17 mouse cellular contexts compared by ENCODE assay signal in the genomic region with DNA sequence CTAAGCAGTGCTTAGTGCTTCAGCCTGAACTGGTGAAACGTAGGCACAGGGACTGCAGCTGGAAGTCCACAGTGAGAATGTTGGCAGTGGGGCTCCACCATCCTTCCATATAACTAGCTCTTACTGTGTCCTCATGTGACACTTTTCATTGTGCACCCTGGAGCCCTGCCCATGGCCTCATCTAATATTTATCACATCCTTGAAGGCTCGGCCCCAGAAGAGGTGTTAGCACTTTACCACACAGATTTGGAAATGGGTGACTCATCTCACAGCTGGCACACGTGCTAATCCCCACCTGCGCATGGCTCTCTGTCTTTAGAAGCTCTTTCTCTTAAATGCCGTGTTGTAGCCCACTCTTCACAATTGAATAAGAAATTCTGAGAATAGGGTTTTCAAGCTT.
A peak's percentile ranks its signal among the peaks of the same experiment; 100 is the strongest.
DNase-seq lines count a peak whose midpoint lies in the region; ATAC-seq and TF ChIP-seq lines count a peak whose summit lies in the region.
"Had no signal": no experiment of that assay in that cellular context is flagged by ENCODE, and none has a peak within 500 bp of the region (broad histone marks: within the 10 kb centered on the region; RNA-seq: fewer than 3 reads in every experiment).

No protein-coding gene starts in this region.

- ATAC-seq in heart, embryonic 11.5 days (replicated peaks; ENCODE audit: insufficient number of reproducible peaks, low FRiP score, low TSS enrichment) = no peak
- peak; percentile 57; the same call in 1 of the 2 replicates for ATAC-seq in heart, postnatal 0 days (ENCODE audit: insufficient read depth, low read depth)
- ATAC-seq: liver, postnatal 0 days; Patski had no signal

- TF ChIP-seq EP300 in heart, postnatal 0 days (IDR thresholded peaks at IDR 0.05; ENCODE audit: low read depth) = no peak

- WGBS in heart, embryonic 11.5 days (ENCODE audit: insufficient replicate concordance) = 74% methylated on average over 5 of the region's 5 CpGs
- WGBS in heart, postnatal 0 days = 54% methylated on average over 5 of the region's 5 CpGs

- no peaks in the 10 kb centered on the region for H3K4me1 ChIP-seq in heart, embryonic 11.5 days (ENCODE audit: control insufficient read depth, insufficient read depth, low read length)
- 0 out of 2 replicates have a peak, but pooled peaks cover 8% of the 10 kb centered on the region for H3K4me1 ChIP-seq in heart, postnatal 0 days (ENCODE audit: control insufficient read depth, insufficient read depth)
- H3K4me1 ChIP-seq: forebrain, embryonic 12.5 days; limb, embryonic 10.5 days had no signal

- no peak overlapping the region for H3K9ac ChIP-seq in heart, embryonic 11.5 days (ENCODE audit: low read depth, low read length)
- H3K9ac ChIP-seq in heart, postnatal 0 days (replicated peaks; ENCODE audit: low read depth, low read length) = no peak overlapping the region
- H3K9ac ChIP-seq: forebrain, embryonic 12.5 days; liver, postnatal 0 days had no signal

- H3K9me3 ChIP-seq in heart, embryonic 11.5 days (replicated peaks; ENCODE audit: control insufficient read depth, low read length) = no peaks in the 10 kb centered on the region
- H3K9me3 ChIP-seq in heart, postnatal 0 days (replicated peaks; ENCODE audit: control insufficient read depth, low read length) = no peaks in the 10 kb centered on the region
- H3K9me3 ChIP-seq: forebrain, embryonic 12.5 days; limb, embryonic 10.5 days had no signal

- DNase-seq in heart, adult 18-20 months = peak; percentile 43 to 57
- DNase-seq in right cerebral cortex, adult 18-20 months = peak; percentile 13
- DNase-seq in right cerebral cortex, postnatal 14 days = no peak
- peak; percentile 18 for DNase-seq in heart, postnatal 0 days (ENCODE audit: low spot score)
- DNase-seq in gastrocnemius, postnatal 10 days = no peak
- no peak for DNase-seq in kidney, adult 9 months
- DNase-seq: cerebellum, adult 9-10 months; kidney, adult 8-10 months; liver, postnatal 0 days; lung, postnatal 10 days; right cerebral cortex, postnatal 25 days; thymus, adult 18-20 months; thymus, postnatal 4 days had no signal

- H3K4me2 ChIP-seq in heart, embryonic 11.5 days = no peak overlapping the region
- no peak overlapping the region for H3K4me2 ChIP-seq in heart, postnatal 0 days (ENCODE audit: low read depth, low read length)
- H3K4me2 ChIP-seq: forebrain, embryonic 12.5 days had no signal

- no peaks in the 10 kb centered on the region for H3K27me3 ChIP-seq in heart, embryonic 11.5 days (ENCODE audit: control insufficient read depth, insufficient read depth, low read length)
- H3K27me3 ChIP-seq in heart, postnatal 0 days (ENCODE audit: control insufficient read depth, insufficient read depth, low read length) = no peaks in the 10 kb centered on the region
- H3K27me3 ChIP-seq: forebrain, embryonic 12.5 days; Patski had no signal

- H3K4me3 ChIP-seq in heart, embryonic 11.5 days (ENCODE audit: low read depth, low read length) = no peak overlapping the region
- no peak overlapping the region for H3K4me3 ChIP-seq in heart, postnatal 0 days (ENCODE audit: low read depth, low read length)
- H3K4me3 ChIP-seq: forebrain, embryonic 12.5 days; limb, embryonic 10.5 days had no signal

- H3K36me3 ChIP-seq in heart, embryonic 11.5 days (ENCODE audit: control insufficient read depth, insufficient read depth, low read length) = no peaks in the 10 kb centered on the region
- peaks cover 34% of the 10 kb centered on the region for H3K36me3 ChIP-seq in heart, postnatal 0 days (replicated peaks; ENCODE audit: control insufficient read depth, insufficient read depth, low read length)

- TF ChIP-seq CTCF in heart, postnatal 0 days (IDR thresholded peaks at IDR 0.05; ENCODE audit: low read depth) = no peak

- no peak overlapping the region for H3K27ac ChIP-seq in heart, embryonic 11.5 days (ENCODE audit: low read depth, low read length)
- no peak overlapping the region for H3K27ac ChIP-seq in heart, postnatal 0 days (ENCODE audit: low read depth)
- H3K27ac ChIP-seq: forebrain, embryonic 12.5 days; limb, embryonic 10.5 days had no signal

Comparison
In these comparisons a context has a peak if more than half of its experiments do, and no peak if none do; other contexts are left out.
1. DNase-seq: peak in heart, adult 18-20 months (2 of 2), right cerebral cortex, adult 18-20 months (single experiment) and heart, postnatal 0 days (single experiment); none in right cerebral cortex, postnatal 14 days (single experiment), gastrocnemius, postnatal 10 days (single experiment) and kidney, adult 9 months (single experiment).